8 mouse cellular contexts compared by ENCODE assay signal in genomic region chr6:83165607-83166242, GRCm38 (mm10). TPM values are rescaled to one million over a fixed set of nuclear protein-coding genes. Genes with fewer than 3 reads are reported as not detected.
DNase-seq lines count a peak whose midpoint lies in the region; ATAC-seq lines count a peak whose summit lies in the region.

TSS of gene Dctn1 (plus strand) at chr6:83165920.

- H3K4me1 ChIP-seq in hindbrain, embryonic 16.5 days (ENCODE audit: control insufficient read depth, insufficient read depth, low read depth, low read length), result peaks cover 39% of the 10 kb centered on the region

- peak; percentile 87 for ATAC-seq in hindbrain, embryonic 16.5 days

- peaks cover 22% of the 10 kb centered on the region for H3K27me3 ChIP-seq in hindbrain, embryonic 16.5 days (replicated peaks; ENCODE audit: control insufficient read depth, insufficient read depth, low read length)

- H3K9me3 ChIP-seq in hindbrain, embryonic 16.5 days (ENCODE audit: control insufficient read depth, low read length), result no peaks in the 10 kb centered on the region

- no peaks in the 10 kb centered on the region for H3K36me3 ChIP-seq in hindbrain, embryonic 16.5 days (ENCODE audit: control insufficient read depth, insufficient read depth, low read length)
- H3K36me3 ChIP-seq in macrophage (ENCODE audit: inconsistent target), result no peaks in the 10 kb centered on the region

- DNase-seq in T-cell, adult 2 months (ENCODE audit: low spot score), result peak; percentile 91
- DNase-seq in cerebellum, postnatal 36 days, result peak; percentile 94 to 96
- peak; percentile 95 for DNase-seq in gastrocnemius, adult 18-20 months (ENCODE audit: low spot score)
- DNase-seq in left cerebral cortex, adult 18-20 months (ENCODE audit: low spot score in 2 of 2), result peak; percentile 92 to 93
- peak; percentile 94 for DNase-seq in right cerebral cortex, adult 18-20 months
- DNase-seq in urinary bladder, postnatal 10 days (ENCODE audit: low spot score), result peak; percentile 77

- peak within 1 kb of the TSS; percentile 96 for H3K27ac ChIP-seq in hindbrain, embryonic 16.5 days (ENCODE audit: low read depth, low read length)
- peak within 1 kb of the TSS; percentile 89 for H3K27ac ChIP-seq in macrophage

- peaks cover 48% of the 10 kb centered on the region for H3K79me2 ChIP-seq in macrophage (ENCODE audit: inconsistent target)

- H3K9ac ChIP-seq in hindbrain, embryonic 16.5 days (ENCODE audit: low read depth, low read length), result peak within 1 kb of the TSS; percentile 94

- peak within 1 kb of the TSS; percentile 88 for H3K4me3 ChIP-seq in hindbrain, embryonic 16.5 days (ENCODE audit: low read length)
- peak within 1 kb of the TSS; percentile 83 for H3K4me3 ChIP-seq in macrophage (ENCODE audit: inconsistent target)

- H3K4me2 ChIP-seq in hindbrain, embryonic 16.5 days (ENCODE audit: low read length), result peak within 1 kb of the TSS; percentile 75

- WGBS in hindbrain, embryonic 16.5 days, result under 1% methylated on average over 57 of the region's 58 CpGs
- 0% methylated on average over 58 of the region's 58 CpGs for WGBS in macrophage (ENCODE audit: missing documents)

RNA-seq across cellular contexts. Expression of gene Dctn1, which starts in this region (rescaled TPM):
- 100 to 1,000 TPM; 124 to 133 TPM for total RNA-seq in gastrocnemius, adult 18-20 months (2021)
- 155 and 167 TPM in 2 replicates for polyA plus RNA-seq in hindbrain, embryonic 16.5 days (2015; fragmentation: Nextera tagmentation; extraction: Ambion mirVana)
- total RNA-seq in left cerebral cortex, adult 18-20 months (2021), result 100 to 1,000 TPM; 369 to 374 TPM
- 100 to 1,000 TPM in 21 of 26 experiments, 10 to 100 TPM in 5; 38.9 to 279 (median 182) TPM for total RNA-seq in macrophage (2018; cell fraction: chromatin; rRNA removed)
- total RNA-seq in macrophage (2018; cell fraction: cytosol; rRNA removed), result 10 to 100 TPM; 45.0 to 86.2 (median 63.7) TPM
- total RNA-seq in macrophage (2018; cell fraction: nucleus; rRNA removed), result 100 to 1,000 TPM in 11 of 26 experiments, 10 to 100 TPM in 15; 54.9 to 140 (median 98.2) TPM
- polyA plus RNA-seq in macrophage (2018), result 61.5 to 68.3 TPM (median 66.2 TPM) in 3 replicates

Comparison
In these comparisons a context has a peak if more than half of its experiments do, and no peak if none do; other contexts are left out.
1. Peak in every context shown above with its lines: DNase-seq, ATAC-seq, H3K4me3 ChIP-seq and H3K27ac ChIP-seq.